19 mouse cellular contexts compared by ENCODE assay signal in genomic region chr3:139162146-139162545, GRCm38 (mm10). TPM values are rescaled to one million over a fixed set of nuclear protein-coding genes. Genes with fewer than 3 reads are reported as not detected.
A peak's percentile ranks its signal among the peaks of the same experiment; 100 is the strongest.
DNase-seq lines count a peak whose midpoint lies in the region; ATAC-seq and TF ChIP-seq lines count a peak whose summit lies in the region.
"Had no signal": no experiment of that assay in that cellular context is flagged by ENCODE, and none has a peak within 500 bp of the region (broad histone marks: within the 10 kb centered on the region; RNA-seq: fewer than 3 reads in every experiment).

No protein-coding gene starts in this region.

- H3K27ac ChIP-seq in embryonic facial prominence, embryonic 14.5 days (replicated peaks; ENCODE audit: low read depth, low read length) = no peak overlapping the region
- H3K27ac ChIP-seq in embryonic facial prominence, embryonic 10.5 days (replicated peaks) = no peak overlapping the region
- H3K27ac ChIP-seq in limb, embryonic 14.5 days (replicated peaks; ENCODE audit: low read depth, low read length) = no peak overlapping the region
- H3K27ac ChIP-seq in limb, embryonic 10.5 days = no peak overlapping the region
- no peak overlapping the region for H3K27ac ChIP-seq in gastrocnemius, adult 2 months
- H3K27ac ChIP-seq: heart, embryonic 13.5 days; hindbrain, embryonic 15.5 days had no signal

- no peak overlapping the region for H3K4me3 ChIP-seq in embryonic facial prominence, embryonic 14.5 days (ENCODE audit: low read depth, low read length)
- H3K4me3 ChIP-seq in embryonic facial prominence, embryonic 10.5 days = no peak overlapping the region
- H3K4me3 ChIP-seq in limb, embryonic 14.5 days (replicated peaks; ENCODE audit: low read length) = no peak overlapping the region
- no peak overlapping the region for H3K4me3 ChIP-seq in limb, embryonic 10.5 days
- H3K4me3 ChIP-seq in gastrocnemius, adult 2 months = no peak overlapping the region
- H3K4me3 ChIP-seq: heart, embryonic 13.5 days; hindbrain, embryonic 15.5 days had no signal

- intact Hi-C loops in gastrocnemius, adult 2 months (cut with DNase I) = no loop called here

- no peaks in the 10 kb centered on the region for H3K4me1 ChIP-seq in embryonic facial prominence, embryonic 14.5 days (ENCODE audit: control insufficient read depth, insufficient read depth, low read length)
- H3K4me1 ChIP-seq in embryonic facial prominence, embryonic 10.5 days = peaks cover 5% of the 10 kb centered on the region
- no peaks in the 10 kb centered on the region for H3K4me1 ChIP-seq in limb, embryonic 14.5 days (ENCODE audit: control insufficient read depth, insufficient read depth, low read length)
- H3K4me1 ChIP-seq in limb, embryonic 10.5 days = no peaks in the 10 kb centered on the region
- H3K4me1 ChIP-seq: hindbrain, embryonic 15.5 days had no signal

- no peak overlapping the region for H3K9ac ChIP-seq in embryonic facial prominence, embryonic 14.5 days (ENCODE audit: low read depth, low read length)
- no peak overlapping the region for H3K9ac ChIP-seq in limb, embryonic 14.5 days (ENCODE audit: low read depth, low read length, severe bottlenecking)
- H3K9ac ChIP-seq: heart, embryonic 13.5 days; hindbrain, embryonic 15.5 days had no signal

- no peak for TF ChIP-seq POLR2A in limb, embryonic 14.5 days (IDR thresholded peaks at IDR 0.05; ENCODE audit: borderline replicate concordance, extremely low read depth, insufficient read depth, insufficient read length)

- no peaks in the 10 kb centered on the region for H3K36me3 ChIP-seq in embryonic facial prominence, embryonic 14.5 days (ENCODE audit: control insufficient read depth, insufficient read depth, low read length)
- H3K36me3 ChIP-seq in embryonic facial prominence, embryonic 10.5 days (replicated peaks) = no peaks in the 10 kb centered on the region
- H3K36me3 ChIP-seq in limb, embryonic 14.5 days (ENCODE audit: control insufficient read depth, insufficient read depth, low read length) = no peaks in the 10 kb centered on the region
- H3K36me3 ChIP-seq in limb, embryonic 10.5 days = no peaks in the 10 kb centered on the region
- H3K36me3 ChIP-seq: heart, embryonic 13.5 days; hindbrain, embryonic 15.5 days had no signal

- WGBS in embryonic facial prominence, embryonic 14.5 days = 28% methylated on average over 2 of the region's 2 CpGs
- WGBS in embryonic facial prominence, embryonic 10.5 days = 42% methylated on average over 2 of the region's 2 CpGs
- 36% methylated on average over 2 of the region's 2 CpGs for WGBS in limb, embryonic 14.5 days
- WGBS in limb, embryonic 10.5 days = 31% methylated on average over 2 of the region's 2 CpGs

- ATAC-seq in embryonic facial prominence, embryonic 14.5 days (ENCODE audit: low read depth) = no peak
- ATAC-seq in limb, embryonic 14.5 days (ENCODE audit: low FRiP score, low read depth) = no peak
- peak; percentile 37; the same call in 1 of the 2 replicates for ATAC-seq in megakaryocyte progenitor cell, adult 5-6 weeks (replicated peaks; ENCODE audit: poor library complexity)

- no peak overlapping the region for H3K4me2 ChIP-seq in embryonic facial prominence, embryonic 14.5 days (ENCODE audit: low read depth, low read length)
- no peak overlapping the region for H3K4me2 ChIP-seq in limb, embryonic 14.5 days (replicated peaks; ENCODE audit: low read depth, low read length, severe bottlenecking)
- H3K4me2 ChIP-seq: heart, embryonic 13.5 days; hindbrain, embryonic 15.5 days had no signal

- DNase-seq in embryonic facial prominence, embryonic 14.5 days (ENCODE audit: low spot score) = peak; percentile 28
- DNase-seq in embryonic facial prominence, embryonic 10.5 days (ENCODE audit: low spot score) = no peak
- DNase-seq in limb, embryonic 14.5 days (ENCODE audit: low spot score) = peak; percentile 12
- no peak for DNase-seq in limb, embryonic 10.5 days (ENCODE audit: low spot score)
- peak; percentile 2 for DNase-seq in embryo, embryonic 11 days
- no peak for DNase-seq in gastrocnemius, adult 2 months
- DNase-seq in cerebellum, postnatal 14 days = no peak
- DNase-seq: adrenal gland, postnatal 10 days; gastrocnemius, postnatal 10 days; kidney, adult 2 months; kidney, postnatal 4 days; layer of hippocampus, postnatal 36 days; midbrain, embryonic 14.5 days; right cerebral cortex, postnatal 14 days had no signal

- TF ChIP-seq CTCF in gastrocnemius, adult 2 months (IDR thresholded peaks at IDR 0.05) = no peak

- no peaks in the 10 kb centered on the region for H3K27me3 ChIP-seq in embryonic facial prominence, embryonic 14.5 days (replicated peaks; ENCODE audit: control insufficient read depth, insufficient read depth, low read length)
- no peaks in the 10 kb centered on the region for H3K27me3 ChIP-seq in embryonic facial prominence, embryonic 10.5 days (replicated peaks; ENCODE audit: low read depth, poor library complexity, severe bottlenecking)
- no peaks in the 10 kb centered on the region for H3K27me3 ChIP-seq in limb, embryonic 14.5 days (ENCODE audit: control insufficient read depth, insufficient read depth, low read length)
- H3K27me3 ChIP-seq in limb, embryonic 10.5 days (ENCODE audit: low read depth, poor library complexity, severe bottlenecking) = no peaks in the 10 kb centered on the region
- H3K27me3 ChIP-seq: heart, embryonic 13.5 days; hindbrain, embryonic 15.5 days had no signal

- no peaks in the 10 kb centered on the region for H3K9me3 ChIP-seq in embryonic facial prominence, embryonic 14.5 days (ENCODE audit: control insufficient read depth, low read length)
- H3K9me3 ChIP-seq in embryonic facial prominence, embryonic 10.5 days = no peaks in the 10 kb centered on the region
- H3K9me3 ChIP-seq in limb, embryonic 14.5 days (ENCODE audit: control insufficient read depth, low read length) = no peaks in the 10 kb centered on the region
- no peaks in the 10 kb centered on the region for H3K9me3 ChIP-seq in limb, embryonic 10.5 days (replicated peaks)
- H3K9me3 ChIP-seq: heart, embryonic 13.5 days; hindbrain, embryonic 15.5 days had no signal

RNA-seq across cellular contexts. Expression of gene Stpg2, which starts 43.3 kb away (rescaled TPM):
- 0.13 TPM in 1 of 2 replicates, not detected in the other for polyA plus RNA-seq in embryonic facial prominence, embryonic 14.5 days (2014; fragmentation: Nextera tagmentation; extraction: Ambion mirVana)
- polyA plus RNA-seq in embryonic facial prominence, embryonic 10.5 days (2016; fragmentation: Nextera tagmentation; extraction: Ambion mirVana) = 0.08 and 0.09 TPM in 2 replicates
- 0.09 TPM in 1 of 2 replicates, not detected in the other for polyA plus RNA-seq in limb, embryonic 14.5 days (2012; rRNA removed)
- polyA plus RNA-seq in limb, embryonic 14.5 days (2014; fragmentation: Nextera tagmentation; extraction: Ambion mirVana) = not detected in 2 replicates
- 0.09 TPM in 1 of 2 replicates, not detected in the other for polyA plus RNA-seq in limb, embryonic 10.5 days (2016; fragmentation: Nextera tagmentation; extraction: Ambion mirVana)
- not detected in 2 replicates for total RNA-seq in megakaryocyte progenitor cell, adult 5-6 weeks (2015)
- not detected in 2 replicates for total RNA-seq in megakaryocyte progenitor cell, adult 5-6 weeks (2017)
- not detected for total RNA-seq in gastrocnemius, adult 2 months (2021)
- total RNA-seq: gastrocnemius, postnatal 10 days had no signal
- polyA plus RNA-seq: heart, embryonic 13.5 days; limb, embryonic 11.5 days; liver, embryonic 16.5 days had no signal

Comparison
In these comparisons a context has a peak if more than half of its experiments do, and no peak if none do; other contexts are left out.
1. DNase-seq: peak in embryonic facial prominence, embryonic 14.5 days (single experiment), limb, embryonic 14.5 days (single experiment) and embryo, embryonic 11 days (single experiment); none in embryonic facial prominence, embryonic 10.5 days (single experiment), limb, embryonic 10.5 days (single experiment), gastrocnemius, adult 2 months (single experiment) and cerebellum, postnatal 14 days (0 of 2).